Mouse (Mus musculus): ENCODE data around the gene Ces3b. TPM values are rescaled to one million over a fixed set of nuclear protein-coding genes. Genes with fewer than 3 reads are reported as not detected.
A peak's percentile ranks its signal among the peaks of the same experiment; 100 is the strongest.
"Not testable (repeated sequence)": the region's sequence is repeated elsewhere in the genome, so short reads cannot be mapped to it uniquely, and the experiment has no call there.

Gene Ces3b
- not detected in 2 replicates for polyA plus RNA-seq (2011; ENCODE audit: insufficient read length, low read depth, missing spikeins)

GRCm38 (mm10) chr8:105083449-105084050 is at the start of gene Ces3b:
Ces3b (plus strand) TSS chr8:105083753.
- TF ChIP-seq POLR2A (IDR thresholded peaks at IDR 0.05; ENCODE audit: low read depth, low read length) (no peak), CTCF (IDR thresholded peaks at IDR 0.05; ENCODE audit: borderline replicate concordance, insufficient read depth, low read length) (no peak)
- H3K27ac ChIP-seq (ENCODE audit: insufficient read depth, low read length) = no peak within 1 kb of the TSS
- no peaks in the 10 kb centered on the region for H3K4me1 ChIP-seq (ENCODE audit: control insufficient read depth, insufficient read depth, low read length)
- no peak within 1 kb of the TSS for H3K4me3 ChIP-seq (ENCODE audit: insufficient read depth, low read length)

GRCm38 (mm10) chr8:105043510-105043909 is 40.0 kb upstream of the Ces3b start:
- no peak overlapping the region for H3K27ac ChIP-seq (ENCODE audit: insufficient read depth, low read length)
- TF ChIP-seq POLR2A (IDR thresholded peaks at IDR 0.05; ENCODE audit: low read depth, low read length) (no peak), CTCF (IDR thresholded peaks at IDR 0.05; ENCODE audit: borderline replicate concordance, insufficient read depth, low read length) (no peak)
- H3K4me3 ChIP-seq (ENCODE audit: insufficient read depth, low read length) = no peak overlapping the region
- H3K4me1 ChIP-seq (ENCODE audit: control insufficient read depth, insufficient read depth, low read length) = no peaks in the 10 kb centered on the region

GRCm38 (mm10) chr8:105045824-105046401 is 37.6 kb upstream of the Ces3b start:
- TF ChIP-seq POLR2A (IDR thresholded peaks at IDR 0.05; ENCODE audit: low read depth, low read length) (no peak), CTCF (IDR thresholded peaks at IDR 0.05; ENCODE audit: borderline replicate concordance, insufficient read depth, low read length) (no peak)
- H3K4me1 ChIP-seq (ENCODE audit: control insufficient read depth, insufficient read depth, low read length) = no peaks in the 10 kb centered on the region
- H3K4me3 ChIP-seq (ENCODE audit: insufficient read depth, low read length) = no peak overlapping the region
- H3K27ac ChIP-seq (ENCODE audit: insufficient read depth, low read length) = no peak overlapping the region

GRCm38 (mm10) chr8:105048371-105048854 is 35.1 kb upstream of the Ces3b start, which contains the start of gene Ces3a:
Ces3a (plus strand) TSS chr8:105048601.
- H3K4me1 ChIP-seq (ENCODE audit: control insufficient read depth, insufficient read depth, low read length) = no peaks in the 10 kb centered on the region
- no peak for TF ChIP-seq CTCF (IDR thresholded peaks at IDR 0.05; ENCODE audit: borderline replicate concordance, insufficient read depth, low read length)
- TF ChIP-seq POLR2A (IDR thresholded peaks at IDR 0.05; ENCODE audit: low read depth, low read length) = no peak

GRCm38 (mm10) chr8:105056211-105056610 is 27.3 kb upstream of the Ces3b start:
- TF ChIP-seq CTCF (IDR thresholded peaks at IDR 0.05; ENCODE audit: borderline replicate concordance, insufficient read depth, low read length) (no peak), POLR2A (IDR thresholded peaks at IDR 0.05; ENCODE audit: low read depth, low read length) (no peak)
- no peak overlapping the region for H3K27ac ChIP-seq (ENCODE audit: insufficient read depth, low read length)
- no peak overlapping the region for H3K4me3 ChIP-seq (ENCODE audit: insufficient read depth, low read length)
- H3K4me1 ChIP-seq (ENCODE audit: control insufficient read depth, insufficient read depth, low read length) = no peaks in the 10 kb centered on the region

More at GRCm38 (mm10) chr8:105048371-105048854, 35.1 kb upstream of the Ces3b start, which contains the start of gene Ces3a:
- Histone ChIP-seq H3K4me3 (ENCODE audit: insufficient read depth, low read length) (no peak within 1 kb of the TSS), H3K27ac (ENCODE audit: insufficient read depth, low read length) (no peak within 1 kb of the TSS)

DNA sequence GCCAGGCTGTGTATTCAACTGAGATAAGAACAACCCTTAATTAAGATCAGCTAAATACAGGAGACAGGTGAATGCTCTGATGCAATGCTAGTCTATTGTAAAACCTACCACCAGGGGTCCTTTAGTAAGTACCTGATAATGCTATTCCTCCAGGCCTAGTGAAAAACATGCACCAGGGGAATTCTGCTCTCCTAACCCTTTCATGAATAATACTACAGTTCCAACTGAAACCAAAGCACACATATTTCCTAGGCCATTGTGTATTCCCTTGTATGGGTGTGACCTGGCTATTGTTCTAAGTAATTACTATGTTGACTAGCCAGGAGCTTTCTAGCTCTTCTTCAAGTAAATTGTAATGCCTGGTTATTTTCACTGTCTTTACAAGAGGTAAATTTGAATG is 23.5 kb upstream of the Ces3b start:
- Histone ChIP-seq H3K27ac (ENCODE audit: insufficient read depth, low read length) (no peak overlapping the region), H3K4me3 (ENCODE audit: insufficient read depth, low read length) (no peak overlapping the region), H3K4me1 (ENCODE audit: control insufficient read depth, insufficient read depth, low read length) (no peaks in the 10 kb centered on the region)
- TF ChIP-seq POLR2A (IDR thresholded peaks at IDR 0.05; ENCODE audit: low read depth, low read length) (no peak), CTCF (IDR thresholded peaks at IDR 0.05; ENCODE audit: borderline replicate concordance, insufficient read depth, low read length) (no peak)

- TF ChIP-seq CTCF (IDR thresholded peaks at IDR 0.05; ENCODE audit: borderline replicate concordance, insufficient read depth, low read length) (peak; percentile 69; the same call in 1 of the 2 replicates), POLR2A (IDR thresholded peaks at IDR 0.05; ENCODE audit: low read depth, low read length) (no peak)
- H3K4me3 ChIP-seq (ENCODE audit: insufficient read depth, low read length) = no peak overlapping the region
- no peaks in the 10 kb centered on the region for H3K4me1 ChIP-seq (ENCODE audit: control insufficient read depth, insufficient read depth, low read length)
- no peak overlapping the region for H3K27ac ChIP-seq (ENCODE audit: insufficient read depth, low read length)
Measured at GRCm38 (mm10) chr8:105066761-105067160, 16.8 kb upstream of the Ces3b start.

- H3K4me3 ChIP-seq (ENCODE audit: insufficient read depth, low read length); H3K4me1 ChIP-seq (ENCODE audit: control insufficient read depth, insufficient read depth, low read length): not testable (repeated sequence)
Measured at GRCm38 (mm10) chr8:105067905-105068304, 15.6 kb upstream of the Ces3b start.

GRCm38 (mm10) chr8:105068971-105069370 is 14.6 kb upstream of the Ces3b start:
- H3K4me3 ChIP-seq (ENCODE audit: insufficient read depth, low read length) = no peak overlapping the region
- no peaks in the 10 kb centered on the region for H3K4me1 ChIP-seq (ENCODE audit: control insufficient read depth, insufficient read depth, low read length)
- TF ChIP-seq CTCF (IDR thresholded peaks at IDR 0.05; ENCODE audit: borderline replicate concordance, insufficient read depth, low read length) (no peak), POLR2A (IDR thresholded peaks at IDR 0.05; ENCODE audit: low read depth, low read length) (no peak)
- no peak overlapping the region for H3K27ac ChIP-seq (ENCODE audit: insufficient read depth, low read length)

More at GRCm38 (mm10) chr8:105067905-105068304, 15.6 kb upstream of the Ces3b start:
- H3K27ac ChIP-seq (ENCODE audit: insufficient read depth, low read length) = not testable (repeated sequence)

GRCm38 (mm10) chr8:105076601-105077000 is 7.0 kb upstream of the Ces3b start:
- Histone ChIP-seq H3K27ac (ENCODE audit: insufficient read depth, low read length) (no peak overlapping the region), H3K4me1 (ENCODE audit: control insufficient read depth, insufficient read depth, low read length) (no peaks in the 10 kb centered on the region), H3K4me3 (ENCODE audit: insufficient read depth, low read length) (no peak overlapping the region)
- no peak for TF ChIP-seq CTCF (IDR thresholded peaks at IDR 0.05; ENCODE audit: borderline replicate concordance, insufficient read depth, low read length)

Measured in embryonic fibroblast, embryonic 13.5 days (primary cell).